20 mouse cellular contexts compared by ENCODE assay signal in genomic region chr10:14064759-14065395, GRCm38 (mm10).
DNase-seq lines count a peak whose midpoint lies in the region; ATAC-seq lines count a peak whose summit lies in the region.
"Had no signal": no experiment of that assay in that cellular context is flagged by ENCODE, and none has a peak within 500 bp of the region (broad histone marks: within the 10 kb centered on the region; RNA-seq: fewer than 3 reads in every experiment).

No protein-coding gene starts in this region.

- ATAC-seq in heart, embryonic 13.5 days (ENCODE audit: extremely low read depth, insufficient number of reproducible peaks, low FRiP score, low TSS enrichment): no peak
- ATAC-seq: CD4-positive, CD25-positive, alpha-beta regulatory T cell, adult 4 months; forebrain, embryonic 15.5 days; hindbrain, postnatal 0 days; intestine, embryonic 16.5 days had no signal

- H3K27ac ChIP-seq in heart, embryonic 13.5 days (replicated peaks): no peak overlapping the region
- H3K27ac ChIP-seq: embryonic facial prominence, embryonic 15.5 days; forebrain, embryonic 15.5 days; hindbrain, postnatal 0 days; kidney, embryonic 15.5 days; liver, embryonic 13.5 days; macrophage had no signal

- H3K4me3 ChIP-seq in heart, embryonic 13.5 days: no peak overlapping the region
- H3K4me3 ChIP-seq: embryonic facial prominence, embryonic 15.5 days; forebrain, embryonic 15.5 days; kidney, embryonic 15.5 days; liver, embryonic 13.5 days had no signal

- intact Hi-C loops in heart, postnatal 25 days (cut with DNase I): no loop called here

- WGBS in heart, embryonic 13.5 days: 40% methylated on average over 15 of the region's 15 CpGs

- no peak overlapping the region for H3K9ac ChIP-seq in heart, embryonic 13.5 days
- H3K9ac ChIP-seq: embryonic facial prominence, embryonic 15.5 days; forebrain, embryonic 15.5 days; kidney, embryonic 15.5 days; liver, embryonic 13.5 days; lung, embryonic 14.5 days had no signal

- peaks cover 3% of the 10 kb centered on the region; the same call in 1 of the 2 replicates for H3K36me3 ChIP-seq in heart, embryonic 13.5 days
- H3K36me3 ChIP-seq: embryonic facial prominence, embryonic 15.5 days; forebrain, embryonic 15.5 days; kidney, embryonic 15.5 days; liver, embryonic 13.5 days had no signal

- no peaks in the 10 kb centered on the region for H3K9me3 ChIP-seq in heart, embryonic 13.5 days
- H3K9me3 ChIP-seq: embryonic facial prominence, embryonic 15.5 days; forebrain, embryonic 15.5 days; kidney, embryonic 15.5 days; liver, embryonic 13.5 days had no signal

- peaks cover 27% of the 10 kb centered on the region for H3K4me1 ChIP-seq in heart, embryonic 13.5 days
- H3K4me1 ChIP-seq: embryonic facial prominence, embryonic 15.5 days; kidney, embryonic 15.5 days; liver, embryonic 13.5 days had no signal

- H3K4me2 ChIP-seq in heart, embryonic 13.5 days: peak overlapping the region; percentile 21; the same call in 1 of the 2 replicates
- H3K4me2 ChIP-seq: embryonic facial prominence, embryonic 15.5 days; forebrain, embryonic 15.5 days; kidney, embryonic 15.5 days; liver, embryonic 13.5 days; lung, embryonic 14.5 days had no signal

- DNase-seq in cerebellum, postnatal 14 days: peak; percentile 69 to 70
- no peak for DNase-seq in cerebellum, postnatal 36 days
- no peak for DNase-seq in heart, postnatal 25 days (ENCODE audit: low spot score)
- peak; percentile 39 for DNase-seq in lung, postnatal 10 days
- no peak for DNase-seq in lung, postnatal 14 days
- DNase-seq in brain, adult 2 months (ENCODE audit: low read depth, low spot score): peak; percentile 52
- DNase-seq: adrenal gland, postnatal 14 days; gastrocnemius, postnatal 14 days; layer of hippocampus, adult 9-11 months; liver, embryonic 13.5 days; lung, embryonic 14.5 days; thymus, postnatal 14 days had no signal

- H3K27me3 ChIP-seq in heart, embryonic 13.5 days (replicated peaks): no peaks in the 10 kb centered on the region
- H3K27me3 ChIP-seq: embryonic facial prominence, embryonic 15.5 days; forebrain, embryonic 15.5 days; kidney, embryonic 15.5 days; liver, embryonic 13.5 days had no signal

Comparison
In these comparisons a context has a peak if more than half of its experiments do, and no peak if none do; other contexts are left out.
1. DNase-seq: peak in cerebellum, postnatal 14 days (2 of 2), lung, postnatal 10 days (single experiment) and brain, adult 2 months (single experiment); none in cerebellum, postnatal 36 days (0 of 2), heart, postnatal 25 days (single experiment) and lung, postnatal 14 days (single experiment).